In genomic region chr15:78339627-78340423, GRCm38 (mm10) we compare ENCODE assay signal across 9 mouse cellular contexts. TPM values are rescaled to one million over a fixed set of nuclear protein-coding genes. Genes with fewer than 3 reads are reported as not detected.
DNase-seq lines count a peak whose midpoint lies in the region; ATAC-seq and TF ChIP-seq lines count a peak whose summit lies in the region.
"Not testable (repeated sequence)": the region's sequence is repeated elsewhere in the genome, so short reads cannot be mapped to it uniquely, and the experiment has no call there.
"Had no signal": no experiment of that assay in that cellular context is flagged by ENCODE, and none has a peak within 500 bp of the region (broad histone marks: within the 10 kb centered on the region; RNA-seq: fewer than 3 reads in every experiment).

No protein-coding gene starts in this region.

- not testable (repeated sequence) for H3K27me3 ChIP-seq in MEL (ENCODE audit: control insufficient read depth in 1 of 2, insufficient read depth in 2 of 2, low read length in 2 of 2); liver, postnatal 0 days (ENCODE audit: insufficient read depth, low read length)

- H3K4me1 ChIP-seq in MEL (ENCODE audit: control insufficient read depth in 1 of 2, insufficient read depth in 2 of 2, low read length in 2 of 2): not testable (repeated sequence)
- peaks cover 14% of the 10 kb centered on the region for H3K4me1 ChIP-seq in liver, postnatal 0 days (ENCODE audit: insufficient read depth)

- intact Hi-C loops in heart, postnatal 36 days (cut with DNase I): loop anchor here (1.0 to 2.0 kb wide), 2 partner anchors 83 to 165 kb away; partner anchors contain the start of gene Ift27

- ATAC-seq in frontal cortex, adult (ENCODE audit: low TSS enrichment): peak; percentile 91
- peak; percentile 46 for ATAC-seq in liver, postnatal 0 days

- H3K9ac ChIP-seq in MEL (ENCODE audit: control insufficient read depth, low read depth, low read length, poor library complexity, severe bottlenecking); liver, postnatal 0 days (replicated peaks): not testable (repeated sequence)

- DNase-seq in MEL (ENCODE audit: low read depth, low spot score): peak; percentile 59
- peak; percentile 46 to 52 for DNase-seq in cerebellum, adult 18-20 months
- peak; percentile 54 to 68 for DNase-seq in heart, postnatal 36 days
- DNase-seq in layer of hippocampus, adult 8-10 months (ENCODE audit: low spot score in 2 of 2): peak; percentile 52 to 64
- peak; percentile 66 for DNase-seq in liver, postnatal 0 days
- peak; percentile 44 for DNase-seq in ovary, postnatal 14 days (ENCODE audit: low spot score)
- DNase-seq in thymus, postnatal 0 days (ENCODE audit: low spot score): peak; percentile 54

- not testable (repeated sequence) for H3K27ac ChIP-seq in MEL (ENCODE audit: control insufficient read depth, low read depth, low read length)
- 0 out of 2 replicates have a peak overlapping the region, but pooled peaks have one; percentile 51 for H3K27ac ChIP-seq in liver, postnatal 0 days (ENCODE audit: low read depth)

- H3K4me2 ChIP-seq in liver, postnatal 0 days (ENCODE audit: low read depth, low read length): not testable (repeated sequence)

- H3K36me3 ChIP-seq in MEL (ENCODE audit: control insufficient read depth in 1 of 2, insufficient read depth in 2 of 2, low read length in 2 of 2); liver, postnatal 0 days (replicated peaks; ENCODE audit: insufficient read depth, low read length): not testable (repeated sequence)

- not testable (repeated sequence) for H3K4me3 ChIP-seq in MEL (ENCODE audit: control insufficient read depth in 1 of 2, insufficient read depth in 1 of 2, low read depth in 2 of 2, low read length in 2 of 2); liver, postnatal 0 days (ENCODE audit: low read depth, low read length)

- WGBS in liver, postnatal 0 days (ENCODE audit: insufficient replicate concordance): 37% methylated on average over 7 of the region's 7 CpGs

- TF ChIP-seq CTCF in MEL (IDR thresholded peaks at IDR 0.05 in 2 of 3, conservative IDR thresholded peaks at IDR 0.05 in 1 of 3; ENCODE audit: control insufficient read depth in 1 of 3, insufficient read depth in 1 of 3, low read depth in 2 of 3, low read length in 3 of 3, poor library complexity in 1 of 3, severe bottlenecking in 1 of 3): peak; percentile 96 to 97 (median 97)
- peak; percentile 98 for TF ChIP-seq CTCF in liver, postnatal 0 days (IDR thresholded peaks at IDR 0.05; ENCODE audit: low read depth)

- H3K79me2 ChIP-seq in MEL (ENCODE audit: control insufficient read depth, insufficient read depth, low read length, poor library complexity): not testable (repeated sequence)

- TF ChIP-seq POLR2A in MEL (IDR thresholded peaks at IDR 0.05; ENCODE audit: control insufficient read depth in 1 of 2, insufficient read depth in 1 of 2, low read depth in 1 of 2, low read length in 2 of 2, poor library complexity in 1 of 2): not testable (repeated sequence)

- not testable (repeated sequence) for H3K9me3 ChIP-seq in MEL (replicated peaks; ENCODE audit: insufficient read depth, low read length); liver, postnatal 0 days (ENCODE audit: low read length)

- peak; percentile 93 for TF ChIP-seq RAD21 in MEL (IDR thresholded peaks at IDR 0.05; ENCODE audit: low read depth, low read length)

- not testable (repeated sequence) for TF ChIP-seq EP300 in MEL (IDR thresholded peaks at IDR 0.05; ENCODE audit: low read depth in 1 of 2, low read length in 2 of 2); liver, postnatal 0 days (IDR thresholded peaks at IDR 0.05; ENCODE audit: low read depth)

TF ChIP-seq in MEL, 35 proteins besides CTCF, POLR2A, EP300 and RAD21:
- TF ChIP-seq ZC3H11A (IDR thresholded peaks at IDR 0.05; ENCODE audit: low read depth, low read length) (peak; percentile 95), SMC3 (IDR thresholded peaks at IDR 0.05; ENCODE audit: low read depth, low read length) (peak; percentile 99)

RNA-seq across cellular contexts. Expression of gene Csf2rb, which starts 14.3 kb away (rescaled TPM):
- 2.4 and 3.2 TPM in 2 replicates for total RNA-seq in MEL (2012; rRNA removed)
- 10 to 100 TPM in 1 of 2 experiments, not detected in 1; 10.1 TPM for polyA plus RNA-seq in MEL (2012; ENCODE audit: insufficient read depth in 1 of 2, insufficient read length in 2 of 2, low read depth in 1 of 2, low replicate concordance in 2 of 2, missing spikeins in 1 of 2)
- total RNA-seq in heart, postnatal 36 days (2021): 1 to 10 TPM; 2.5 to 2.6 TPM
- 1 to 10 TPM; 1.8 to 9.4 (median 4.4) TPM for total RNA-seq in layer of hippocampus, adult 8-10 months (2022)
- 8.9 and 9.6 TPM in 2 replicates for polyA plus RNA-seq in liver, postnatal 0 days (2015; fragmentation: Nextera tagmentation; extraction: Ambion mirVana)
- polyA plus RNA-seq in thymus, postnatal 0 days (2015; fragmentation: Nextera tagmentation; extraction: Ambion mirVana): 5.1 and 5.5 TPM in 2 replicates

RNA-seq across cellular contexts. Expression of gene Csf2rb2, which starts 34.3 kb away (rescaled TPM):
- 0.33 and 0.54 TPM in 2 replicates for total RNA-seq in MEL (2012; rRNA removed)
- 1 to 10 TPM in 1 of 2 experiments, not detected in 1; 1.8 TPM for polyA plus RNA-seq in MEL (2012; ENCODE audit: insufficient read depth in 1 of 2, insufficient read length in 2 of 2, low read depth in 1 of 2, low replicate concordance in 2 of 2, missing spikeins in 1 of 2)
- under 1 TPM; 0.68 to 0.86 TPM for total RNA-seq in heart, postnatal 36 days (2021)
- 1 to 10 TPM; 1.4 to 4.5 (median 2.9) TPM for total RNA-seq in layer of hippocampus, adult 8-10 months (2022)
- polyA plus RNA-seq in liver, postnatal 0 days (2015; fragmentation: Nextera tagmentation; extraction: Ambion mirVana): 2.2 and 2.6 TPM in 2 replicates
- 1.2 and 1.3 TPM in 2 replicates for polyA plus RNA-seq in thymus, postnatal 0 days (2015; fragmentation: Nextera tagmentation; extraction: Ambion mirVana)

RNA-seq across cellular contexts. Expression of gene Tex33, which starts 55.9 kb away (rescaled TPM):
- 4.1 and 4.7 TPM in 2 replicates for total RNA-seq in MEL (2012; rRNA removed)
- polyA plus RNA-seq in MEL (2012; ENCODE audit: insufficient read depth in 1 of 2, insufficient read length in 2 of 2, low read depth in 1 of 2, low replicate concordance in 2 of 2, missing spikeins in 1 of 2): 1 to 10 TPM in 1 of 2 experiments, not detected in 1; 4.3 TPM
- not detected for total RNA-seq in heart, postnatal 36 days (2021)
- total RNA-seq in layer of hippocampus, adult 8-10 months (2022): not detected
- not detected in 2 replicates for polyA plus RNA-seq in liver, postnatal 0 days (2015; fragmentation: Nextera tagmentation; extraction: Ambion mirVana)
- polyA plus RNA-seq in thymus, postnatal 0 days (2015; fragmentation: Nextera tagmentation; extraction: Ambion mirVana): 0.39 and 0.55 TPM in 2 replicates
- polyA plus RNA-seq: limb, embryonic 12.5 days had no signal
